ENCODE assay signal across 8 mouse cellular contexts in genomic region chr15:93336658-93336924, GRCm38 (mm10). TPM values are rescaled to one million over a fixed set of nuclear protein-coding genes. Genes with fewer than 3 reads are reported as not detected.
DNase-seq lines count a peak whose midpoint lies in the region; ATAC-seq lines count a peak whose summit lies in the region.

No protein-coding gene starts in this region.

- H3K4me1 ChIP-seq in kidney, embryonic 15.5 days, result peaks cover 15% of the 10 kb centered on the region
- peaks cover 3% of the 10 kb centered on the region; the same call in 1 of the 2 replicates for H3K4me1 ChIP-seq in brown adipose tissue, adult 24 weeks (ENCODE audit: control insufficient read depth, insufficient read depth, insufficient read length, low read length)
- H3K4me1 ChIP-seq in hindbrain, embryonic 13.5 days (replicated peaks), result peaks cover 22% of the 10 kb centered on the region
- H3K4me1 ChIP-seq in midbrain, embryonic 13.5 days (replicated peaks), result peaks cover 21% of the 10 kb centered on the region

- H3K4me2 ChIP-seq in kidney, embryonic 15.5 days, result peak overlapping the region; percentile 90
- peak overlapping the region; percentile 76 for H3K4me2 ChIP-seq in hindbrain, embryonic 13.5 days
- H3K4me2 ChIP-seq in midbrain, embryonic 13.5 days (replicated peaks), result peak overlapping the region; percentile 73

- H3K9ac ChIP-seq in kidney, embryonic 15.5 days, result peak overlapping the region; percentile 85
- peak overlapping the region; percentile 96 for H3K9ac ChIP-seq in hindbrain, embryonic 13.5 days
- peak overlapping the region; percentile 95 for H3K9ac ChIP-seq in midbrain, embryonic 13.5 days (replicated peaks)

- WGBS in kidney, embryonic 15.5 days, result 0% methylated on average over 45 of the region's 52 CpGs
- 2% methylated on average over 9 of the region's 52 CpGs for WGBS in hindbrain, embryonic 13.5 days
- no CpG with 5 or more reads among the region's 52 CpGs for WGBS in midbrain, embryonic 13.5 days

- peaks cover 11% of the 10 kb centered on the region for H3K36me3 ChIP-seq in kidney, embryonic 15.5 days
- peaks cover 6% of the 10 kb centered on the region for H3K36me3 ChIP-seq in hindbrain, embryonic 13.5 days
- peaks cover 7% of the 10 kb centered on the region for H3K36me3 ChIP-seq in midbrain, embryonic 13.5 days

- H3K9me3 ChIP-seq in kidney, embryonic 15.5 days (replicated peaks), result no peaks in the 10 kb centered on the region
- H3K9me3 ChIP-seq in hindbrain, embryonic 13.5 days, result no peaks in the 10 kb centered on the region
- H3K9me3 ChIP-seq in midbrain, embryonic 13.5 days, result no peaks in the 10 kb centered on the region

- DNase-seq in kidney, adult 18-20 months, result no peak
- no peak for DNase-seq in adrenal gland, postnatal 14 days
- DNase-seq in spleen, postnatal 14 days (ENCODE audit: low spot score in 2 of 2), result no peak
- no peak for DNase-seq in layer of hippocampus, postnatal 10 days (ENCODE audit: low spot score in 2 of 2)

- ATAC-seq in kidney, embryonic 15.5 days (replicated peaks; ENCODE audit: low FRiP score), result no peak; the same call in 1 of the 2 replicates
- ATAC-seq in hindbrain, embryonic 13.5 days (ENCODE audit: low FRiP score), result no peak
- no peak for ATAC-seq in midbrain, embryonic 13.5 days

- no peaks in the 10 kb centered on the region for H3K27me3 ChIP-seq in kidney, embryonic 15.5 days
- H3K27me3 ChIP-seq in hindbrain, embryonic 13.5 days, result peaks cover 2% of the 10 kb centered on the region; the same call in 1 of the 2 replicates
- H3K27me3 ChIP-seq in midbrain, embryonic 13.5 days, result no peaks in the 10 kb centered on the region

- peak overlapping the region; percentile 87 for H3K4me3 ChIP-seq in kidney, embryonic 15.5 days (replicated peaks)
- peak overlapping the region; percentile 97 for H3K4me3 ChIP-seq in brown adipose tissue, adult 24 weeks (ENCODE audit: insufficient read depth, low read depth, low read length)
- peak overlapping the region; percentile 95 for H3K4me3 ChIP-seq in hindbrain, embryonic 13.5 days
- peak overlapping the region; percentile 92 for H3K4me3 ChIP-seq in midbrain, embryonic 13.5 days (replicated peaks)

- H3K27ac ChIP-seq in kidney, embryonic 15.5 days, result peak overlapping the region; percentile 97
- peak overlapping the region; percentile 62 for H3K27ac ChIP-seq in brown adipose tissue, adult 24 weeks (replicated peaks; ENCODE audit: low read depth, low read length)
- H3K27ac ChIP-seq in hindbrain, embryonic 13.5 days, result peak overlapping the region; percentile 96
- H3K27ac ChIP-seq in midbrain, embryonic 13.5 days, result peak overlapping the region; percentile 96

RNA-seq across cellular contexts. Expression of gene Yaf2, which starts 0.1 kb away (rescaled TPM):
- 99.1 and 100 TPM in 2 replicates for polyA plus RNA-seq in kidney, embryonic 15.5 days (2015; fragmentation: Nextera tagmentation; extraction: Ambion mirVana)
- 37.8 and 62.9 TPM in 2 replicates for polyA plus RNA-seq in brown adipose tissue, adult 24 weeks (2012; ENCODE audit: insufficient read depth, insufficient read length, missing spikeins)
- polyA plus RNA-seq in hindbrain, embryonic 13.5 days (2015; fragmentation: Nextera tagmentation; extraction: Ambion mirVana), result 109 and 110 TPM in 2 replicates
- 91.3 and 97.4 TPM in 2 replicates for polyA plus RNA-seq in midbrain, embryonic 13.5 days (2015; fragmentation: Nextera tagmentation; extraction: Ambion mirVana)
- total RNA-seq in adrenal gland, postnatal 14 days (2021), result 35.8 and 37.3 TPM in 2 replicates
- total RNA-seq in layer of hippocampus, postnatal 10 days (2021), result 10 to 100 TPM; 79.8 to 84.7 TPM
